In genomic region chr13:45946136-45946535, GRCm38 (mm10) we compare ENCODE assay signal across 14 mouse cellular contexts.
"Had no signal": no experiment of that assay in that cellular context is flagged by ENCODE, and none has a peak within 500 bp of the region (broad histone marks: within the 10 kb centered on the region; RNA-seq: fewer than 3 reads in every experiment).

No protein-coding gene starts in this region.

- DNase-seq: cerebellum, adult 8-10 months; cerebellum, adult 9-10 months; cerebellum, adult 9-11 months; cerebellum, postnatal 10 days; cerebellum, postnatal 14 days; cerebellum, postnatal 25 days; cerebellum, postnatal 36 days; embryo, embryonic 11 days; forebrain, postnatal 0 days; gastrocnemius, adult 2 months; gastrocnemius, postnatal 10 days; gastrocnemius, postnatal 14 days; gastrocnemius, postnatal 25 days; gastrocnemius, postnatal 36 days had no signal
